Mouse (Mus musculus) forebrain, embryonic 14.5 days (tissue): ENCODE measurements at regions not wholly inside any gene's neighbourhood (a gene's known extent, or its start where the extent isn't known, plus 50 kb on each side); places are given as distances from the start of the nearest gene placed in this dataset.

ENCODE experiments used
- ATAC-seq: fragments of 200-750 bp; cut with Nextera tagmentation; 2 replicates; pipeline ENCODE4 v1.8.0; 2017; ENCODE audit warnings: mild to moderate bottlenecking, moderate library complexity
- DNase-seq: peaks from one replicate; pipeline ENCODE4 v3.0.0-alpha.2; 2015; ENCODE audit warnings: low spot score
- H3K27ac ChIP-seq: fragments of 300-500 bp; sonication (generic); 2 replicates; pipeline ENCODE4 v1.5.1; 2014; ENCODE audit warnings: low read depth, mild to moderate bottlenecking, control low read depth, low read length, moderate library complexity
- H3K27me3 ChIP-seq: fragments of 300-500 bp; sonication (generic); replicated peaks from 2 replicates; pipeline ENCODE4 v1.6.1; 2014; ENCODE audit warnings: low read length, control low read depth, mixed read lengths; ENCODE audit not compliant: control insufficient read depth, insufficient read depth
- H3K36me3 ChIP-seq: fragments of 300-500 bp; sonication (generic); 2 replicates; pipeline ENCODE4 v1.6.1; 2014; ENCODE audit warnings: low read length, control low read depth; ENCODE audit not compliant: control insufficient read depth, insufficient read depth
- H3K4me1 ChIP-seq: fragments of 300-500 bp; sonication (generic); 2 replicates; pipeline ENCODE4 v1.6.1; 2014; ENCODE audit warnings: antibody characterized with exemption, low read length, control low read depth; ENCODE audit not compliant: control insufficient read depth, insufficient read depth
- H3K4me2 ChIP-seq: fragments of 300-500 bp; sonication (generic); 2 replicates; pipeline ENCODE4 v1.6.1; 2014; ENCODE audit warnings: mild to moderate bottlenecking, control low read depth, low read length
- H3K4me3 ChIP-seq: fragments of 300-500 bp; sonication (generic); 2 replicates; pipeline ENCODE4 v1.5.1; 2014; ENCODE audit warnings: low read depth, low read length, control low read depth
- H3K9ac ChIP-seq: fragments of 300-500 bp; sonication (generic); 2 replicates; pipeline ENCODE4 v1.6.1; 2014; ENCODE audit warnings: mild to moderate bottlenecking, low read length, control low read depth, moderate library complexity
- H3K9me3 ChIP-seq: fragments of 300-500 bp; sonication (generic); replicated peaks from 2 replicates; pipeline ENCODE4 v1.6.1; 2016; ENCODE audit warnings: low read length, control low read depth, mixed read lengths; ENCODE audit not compliant: control insufficient read depth
- whole genome bisulfite sequencing: fragments of 180-500 bp; shearing (Covaris S2); extraction: QIAGEN DNeasy Blood & Tissue Kit; methylation state at CpG from one replicate; pipeline ENCODE4 v1.1.7; 2014; 5-methylcytosine and 5-hydroxymethylcytosine counted together

DNA sequence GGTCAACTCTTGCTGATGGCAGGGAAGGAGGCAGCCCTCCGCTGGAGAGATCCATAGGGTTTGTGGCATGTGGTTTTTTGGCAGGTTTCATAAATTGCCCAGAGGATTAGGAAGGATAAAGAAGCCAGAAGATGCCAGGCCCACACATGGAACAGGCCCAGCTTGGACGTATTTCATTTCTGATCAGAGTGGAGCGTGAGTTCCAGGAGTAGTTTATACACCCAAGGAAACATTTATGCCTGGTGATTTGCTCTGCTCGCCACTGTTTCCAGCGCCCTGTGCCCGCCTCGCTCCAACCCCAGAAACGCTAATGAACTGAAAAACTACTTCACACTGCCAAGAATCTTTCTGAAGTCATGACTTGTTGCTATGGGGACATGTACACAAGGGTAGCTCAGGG, 53.0 kb upstream of the Lrp8 start:
- no peak overlapping the region for H3K4me2 ChIP-seq
- H3K27ac ChIP-seq, result no peak overlapping the region
- 66% methylated on average over 8 of the region's 8 CpGs for WGBS
- no peaks in the 10 kb centered on the region for H3K9me3 ChIP-seq
- peaks cover 6% of the 10 kb centered on the region for H3K4me1 ChIP-seq
- no peaks in the 10 kb centered on the region for H3K36me3 ChIP-seq
- H3K27me3 ChIP-seq, result no peaks in the 10 kb centered on the region
- ATAC-seq (peak; percentile 27; the same call in 1 of the 2 replicates), DNase-seq (no peak)
- H3K9ac ChIP-seq, result no peak overlapping the region
- no peak overlapping the region for H3K4me3 ChIP-seq

- Histone ChIP-seq H3K36me3 (no peaks in the 10 kb centered on the region), H3K27ac (no peak overlapping the region), H3K9ac (no peak overlapping the region), H3K4me1 (peaks cover 5% of the 10 kb centered on the region), H3K4me2 (no peak overlapping the region), H3K27me3 (no peaks in the 10 kb centered on the region), H3K4me3 (no peak overlapping the region), H3K9me3 (no peaks in the 10 kb centered on the region)
- no peak for ATAC-seq
- WGBS, result 64% methylated on average over 9 of the region's 9 CpGs
- no peak for DNase-seq
Observed at GRCm38 (mm10) chr4:107750017-107750416, 52.0 kb upstream of the Lrp8 start.
